Mouse (Mus musculus) E14TG2a.4 (cell line): ENCODE measurements around the gene Adap1.

ENCODE experiments used
- CTCF ChIP-seq: conservative IDR thresholded peaks from 2 replicates; pipeline ENCODE4 v1.5.1; 2014; ENCODE audit warnings: low read length
- POU5F1 ChIP-seq: IDR thresholded peaks from 2 replicates; pipeline ENCODE4 v1.6.1; 2014; ENCODE audit warnings: low read length, borderline replicate concordance

GRCm38 (mm10) chr5:139259853-139260252 is 65.6 kb downstream of the Adap1 start:
- no peak for TF ChIP-seq CTCF
- no peak for TF ChIP-seq POU5F1
